Mouse (Mus musculus) thymus, postnatal 4 days (tissue): ENCODE measurements around the gene Olfr1188.
"Not testable (repeated sequence)": the region's sequence is repeated elsewhere in the genome, so short reads cannot be mapped to it uniquely, and the experiment has no call there.

Experiments
- DNase-seq: peaks from one replicate; pipeline ENCODE4 v3.0.0; 2021

Olfr1188 gene

GRCm38 (mm10) chr2:88556635-88557034 is at the start of gene Olfr1188:
TSS of gene Olfr1188 (plus strand) at chr2:88556935.
- no peak for DNase-seq

- no peak for DNase-seq
These were observed 38.5 kb upstream of the Olfr1188 start, which contains the start of gene Olfr1186 for GRCm38 (mm10) chr2:88518251-88518650. TSS of gene Olfr1186 (plus strand) at chr2:88518551.

- DNase-seq: no peak
These were observed 31.0 kb upstream of the Olfr1188 start for GRCm38 (mm10) chr2:88525720-88526119.

GRCm38 (mm10) chr2:88572696-88573095 is 16.0 kb downstream of the Olfr1188 start:
- not testable (repeated sequence) for DNase-seq

- DNase-seq: no peak
These were observed 29.4 kb downstream of the Olfr1188 start, which contains the start of gene Olfr1189 for GRCm38 (mm10) chr2:88586154-88586553. TSS of gene Olfr1189 (plus strand) at chr2:88586454.
